Mouse (Mus musculus) layer of hippocampus, adult 9-11 months (tissue): ENCODE measurements around the gene Snx13.

Experiments used
- DNase-seq: peaks from one replicate; pipeline ENCODE4 v3.0.0; 2022

Snx13 gene

GRCm38 (mm10) chr12:35046999-35047319 is at the start of gene Snx13:
Snx13 (plus strand) TSS chr12:35047186.
- DNase-seq = peak; percentile 92

DNA sequence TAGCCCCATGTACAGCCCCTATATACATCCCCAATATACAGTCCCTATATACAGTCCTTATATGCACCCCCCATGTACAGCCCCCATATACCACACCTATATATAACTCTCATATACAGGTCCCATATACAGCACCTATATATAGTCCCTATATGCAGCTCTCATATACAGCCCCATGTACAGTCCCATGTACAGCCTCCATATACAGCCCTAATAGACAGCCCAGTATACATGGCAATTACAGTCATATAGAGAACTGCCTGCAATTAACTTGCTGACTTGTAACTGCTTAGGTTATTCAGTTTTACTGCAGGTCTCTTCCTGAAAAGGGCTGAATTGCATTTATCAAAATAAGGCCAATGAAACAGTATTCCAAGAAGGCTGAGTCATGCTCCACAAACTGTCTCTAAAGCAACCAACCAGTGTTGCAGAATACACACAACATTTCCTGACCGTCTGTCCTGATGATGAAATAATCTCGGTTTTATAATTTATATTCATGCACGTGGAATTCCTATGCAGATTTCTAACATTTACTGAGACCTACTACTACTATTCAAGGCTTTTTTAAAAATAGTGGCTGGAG is 49.3 kb upstream of the Snx13 start:
- DNase-seq = peak; percentile 34

DNA sequence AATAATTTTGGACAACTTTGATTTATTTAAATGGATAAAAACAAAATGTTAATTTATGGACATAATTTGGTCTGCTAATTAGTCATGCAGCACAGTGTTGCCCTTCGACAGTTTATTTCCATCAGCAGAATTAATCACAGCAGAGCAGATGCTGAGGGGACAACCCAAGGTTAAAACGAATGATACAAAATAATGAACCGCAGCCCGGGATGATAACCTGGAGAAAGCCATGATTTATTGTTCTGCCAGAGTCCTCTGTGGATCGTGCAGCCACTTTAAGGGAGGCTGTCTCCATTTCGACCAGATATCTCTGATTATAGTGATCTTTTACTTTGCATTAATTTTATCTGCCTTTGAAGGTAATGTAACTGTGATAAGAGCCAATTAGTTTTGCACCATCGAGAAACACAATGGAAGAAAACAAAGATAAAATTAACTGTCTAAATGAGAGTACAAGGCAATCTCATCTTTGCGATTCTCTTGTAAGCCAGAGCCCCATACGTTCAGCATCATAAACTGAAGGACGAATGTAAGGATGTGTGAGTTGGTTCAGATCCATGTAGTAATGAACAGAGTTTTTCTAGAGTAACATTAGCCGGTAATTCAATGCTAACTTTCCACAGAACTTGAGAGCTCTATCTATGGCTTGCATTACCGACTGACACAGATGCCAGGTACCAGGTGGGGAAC is 48.1 kb upstream of the Snx13 start:
- no peak for DNase-seq

- DNase-seq = no peak
These were observed 46.7 kb upstream of the Snx13 start for GRCm38 (mm10) chr12:35000323-35000722.

DNA sequence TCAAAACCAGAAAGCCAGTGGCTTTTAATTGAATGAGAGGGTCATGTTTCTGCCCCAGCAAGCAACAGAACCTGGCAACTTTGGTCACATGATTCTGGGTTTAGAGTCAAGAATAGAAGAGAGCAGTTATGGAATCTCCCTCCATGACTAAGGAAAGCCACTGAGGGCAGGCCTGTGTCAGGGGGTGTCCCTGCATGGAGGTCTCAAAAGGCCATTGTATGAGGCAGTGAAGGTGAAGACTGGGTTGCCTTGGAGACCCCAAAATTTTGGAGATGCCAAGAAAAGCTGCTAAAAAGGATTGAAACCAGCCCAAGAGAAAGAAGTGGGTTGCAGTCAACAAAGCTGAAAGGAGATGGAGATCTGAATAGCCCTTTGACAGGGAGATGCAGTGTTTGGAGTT is 41.2 kb upstream of the Snx13 start:
- no peak for DNase-seq

GRCm38 (mm10) chr12:35007851-35008250 is 39.1 kb upstream of the Snx13 start:
- DNase-seq = no peak

DNA sequence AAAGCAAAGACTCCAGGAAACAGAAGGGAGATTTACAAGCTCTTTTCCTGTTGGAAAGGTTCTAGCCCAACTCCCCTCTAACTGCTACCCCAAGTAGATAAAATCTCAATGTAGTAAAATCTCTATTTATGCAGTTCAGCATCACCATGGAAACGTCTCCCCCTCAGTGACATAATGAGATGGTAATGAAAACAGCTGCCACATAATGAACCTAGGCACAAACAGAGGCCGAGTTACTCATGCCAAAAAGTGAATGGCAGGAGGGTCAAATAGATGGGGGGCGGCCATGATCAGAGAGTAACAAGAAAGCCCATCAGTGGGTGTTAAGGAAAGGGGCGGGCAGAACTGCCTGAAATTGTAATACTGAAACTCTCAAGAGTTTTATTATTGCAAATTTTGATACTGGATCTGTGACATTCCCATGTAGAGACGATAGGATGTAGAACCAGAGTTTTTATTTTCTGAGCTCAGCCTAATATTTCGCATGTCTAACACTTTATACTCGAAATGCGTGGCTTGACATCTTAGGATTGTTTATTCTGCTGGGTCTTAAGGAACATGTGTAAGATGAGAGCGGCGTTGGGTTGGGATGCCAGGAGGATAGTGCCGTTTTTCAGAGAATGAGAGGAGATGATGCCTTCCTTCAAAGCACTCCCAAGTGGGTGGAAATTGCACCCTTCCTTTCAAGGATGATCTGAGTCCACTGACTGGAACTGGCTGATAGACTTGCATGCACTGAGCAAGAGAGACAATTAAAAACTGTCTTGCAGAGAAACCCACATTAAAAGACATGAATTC is 38.4 kb upstream of the Snx13 start:
- peak; percentile 60 for DNase-seq

- no peak for DNase-seq
These were observed 35.5 kb upstream of the Snx13 start for GRCm38 (mm10) chr12:35011462-35011861.

DNA sequence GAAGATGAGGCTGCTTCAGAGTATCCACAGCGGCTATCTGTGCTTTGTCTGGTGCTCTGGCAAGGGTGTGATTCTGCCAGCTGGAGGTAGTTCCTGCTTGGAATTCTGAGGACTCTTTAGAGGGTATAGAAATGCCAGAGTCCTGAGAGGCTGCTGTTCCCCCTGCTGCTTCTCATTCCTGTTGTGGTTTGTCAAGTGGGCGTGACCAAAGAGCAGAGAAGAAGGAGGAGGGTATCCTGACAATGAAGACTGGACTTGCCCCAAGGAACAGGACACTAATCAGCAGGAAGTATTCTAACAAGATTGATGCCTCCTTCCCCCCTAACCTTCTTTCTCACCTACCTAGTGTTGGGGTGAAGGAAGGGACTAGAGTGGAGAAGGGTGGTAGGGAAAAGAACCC is 33.0 kb upstream of the Snx13 start:
- DNase-seq = no peak

DNA sequence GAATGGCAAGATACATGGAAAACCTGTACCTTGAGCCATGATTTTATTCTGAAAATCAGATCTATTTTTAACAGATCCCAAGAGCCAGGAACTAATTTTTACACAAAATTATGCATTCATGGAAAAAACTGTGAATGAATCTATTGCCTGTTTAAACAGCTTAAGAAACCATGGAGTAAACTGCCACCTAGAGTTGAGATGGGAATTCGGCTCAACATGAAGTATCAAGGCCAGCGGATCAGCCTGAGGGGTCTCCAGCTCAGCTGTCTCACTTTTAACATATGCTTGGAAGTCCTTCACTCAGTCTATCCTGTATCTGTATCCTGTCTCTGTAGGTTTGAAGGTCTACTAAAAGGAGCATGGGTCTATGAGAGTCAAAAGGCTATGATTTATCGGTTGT is 30.9 kb upstream of the Snx13 start:
- no peak for DNase-seq

DNA sequence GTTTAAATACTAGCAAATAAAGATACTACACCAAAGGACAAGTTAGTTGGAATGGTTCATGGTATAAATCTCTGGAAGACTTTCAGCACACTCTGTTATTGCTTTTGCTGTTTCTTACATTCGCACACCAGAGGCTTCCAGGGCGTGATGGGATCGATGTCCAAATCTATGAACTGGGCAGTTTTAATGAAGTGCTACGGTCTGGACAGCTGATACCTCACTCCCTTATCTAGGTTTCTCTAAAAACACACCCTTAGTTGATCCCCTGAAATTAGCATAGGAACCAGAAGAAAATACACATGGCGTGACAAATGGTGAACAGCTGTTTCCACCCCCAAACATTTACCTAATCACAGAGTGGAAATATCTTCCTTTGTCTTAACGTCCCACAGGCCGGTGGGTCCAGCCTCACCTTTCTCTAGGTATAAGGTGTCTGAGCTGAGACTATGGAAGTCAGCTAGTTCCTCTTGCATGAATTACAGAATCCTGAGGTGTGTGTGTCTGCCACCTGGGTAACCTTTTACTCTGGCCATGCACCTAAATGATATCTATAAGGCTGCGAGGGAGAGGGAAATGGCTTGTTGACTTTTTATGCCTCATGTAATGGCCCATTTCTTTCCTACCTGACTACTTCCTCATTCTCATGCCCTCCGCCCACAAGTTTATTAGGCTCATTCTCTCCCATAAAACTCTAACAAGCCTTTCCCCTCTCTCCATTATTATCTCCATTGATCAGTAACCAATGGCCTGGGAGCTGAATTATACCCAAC is 30.3 kb upstream of the Snx13 start:
- no peak for DNase-seq

GRCm38 (mm10) chr12:35018679-35019237 is 28.2 kb upstream of the Snx13 start:
- no peak for DNase-seq

- no peak for DNase-seq
These were observed 25.7 kb upstream of the Snx13 start for GRCm38 (mm10) chr12:35021285-35021684.

DNA sequence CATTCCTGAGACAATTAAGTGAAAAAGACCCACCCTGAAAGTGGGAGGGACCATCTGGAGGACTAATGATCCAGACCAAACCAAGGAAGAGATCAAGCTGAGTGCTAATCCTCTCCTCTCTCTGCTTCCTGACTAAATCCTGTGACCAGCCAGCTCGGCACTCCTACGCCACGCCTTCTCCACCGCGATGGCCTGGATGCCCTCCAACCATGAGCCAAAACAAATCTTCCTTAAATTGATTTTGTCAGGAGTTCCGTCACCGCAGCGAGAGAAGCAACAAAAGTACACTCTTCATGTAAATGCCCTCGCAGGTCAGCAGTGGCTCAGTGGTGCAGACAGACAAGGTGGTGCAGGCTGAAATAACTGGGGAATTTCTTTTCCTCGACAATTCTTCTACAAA is 24.9 kb upstream of the Snx13 start:
- no peak for DNase-seq

DNA sequence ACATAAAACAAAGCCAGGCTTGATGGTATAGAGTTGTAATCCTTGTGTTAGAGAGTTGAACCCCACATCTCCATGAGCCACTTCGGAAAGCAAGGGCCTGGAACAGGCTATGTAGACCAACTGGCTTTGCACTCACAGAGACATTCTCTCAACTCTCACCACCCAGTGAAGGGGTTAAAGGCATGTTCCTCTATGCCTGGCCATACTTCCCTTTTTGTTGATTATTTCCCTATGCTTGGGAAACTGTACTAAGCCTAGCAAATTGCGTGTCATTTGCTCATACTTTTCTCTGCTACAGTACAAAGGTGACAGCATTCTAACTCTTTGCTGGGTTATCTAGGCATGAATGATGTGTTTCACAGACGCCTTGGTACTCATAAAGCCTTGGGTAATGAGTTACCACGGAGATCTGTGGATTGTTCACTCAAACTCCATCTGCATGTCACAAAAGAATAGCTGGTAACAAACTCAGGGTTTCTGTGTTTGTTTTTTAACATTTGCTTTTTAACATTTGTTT is 21.0 kb upstream of the Snx13 start:
- no peak for DNase-seq

- no peak for DNase-seq
These were observed 19.5 kb upstream of the Snx13 start for GRCm38 (mm10) chr12:35027533-35027932.

DNA sequence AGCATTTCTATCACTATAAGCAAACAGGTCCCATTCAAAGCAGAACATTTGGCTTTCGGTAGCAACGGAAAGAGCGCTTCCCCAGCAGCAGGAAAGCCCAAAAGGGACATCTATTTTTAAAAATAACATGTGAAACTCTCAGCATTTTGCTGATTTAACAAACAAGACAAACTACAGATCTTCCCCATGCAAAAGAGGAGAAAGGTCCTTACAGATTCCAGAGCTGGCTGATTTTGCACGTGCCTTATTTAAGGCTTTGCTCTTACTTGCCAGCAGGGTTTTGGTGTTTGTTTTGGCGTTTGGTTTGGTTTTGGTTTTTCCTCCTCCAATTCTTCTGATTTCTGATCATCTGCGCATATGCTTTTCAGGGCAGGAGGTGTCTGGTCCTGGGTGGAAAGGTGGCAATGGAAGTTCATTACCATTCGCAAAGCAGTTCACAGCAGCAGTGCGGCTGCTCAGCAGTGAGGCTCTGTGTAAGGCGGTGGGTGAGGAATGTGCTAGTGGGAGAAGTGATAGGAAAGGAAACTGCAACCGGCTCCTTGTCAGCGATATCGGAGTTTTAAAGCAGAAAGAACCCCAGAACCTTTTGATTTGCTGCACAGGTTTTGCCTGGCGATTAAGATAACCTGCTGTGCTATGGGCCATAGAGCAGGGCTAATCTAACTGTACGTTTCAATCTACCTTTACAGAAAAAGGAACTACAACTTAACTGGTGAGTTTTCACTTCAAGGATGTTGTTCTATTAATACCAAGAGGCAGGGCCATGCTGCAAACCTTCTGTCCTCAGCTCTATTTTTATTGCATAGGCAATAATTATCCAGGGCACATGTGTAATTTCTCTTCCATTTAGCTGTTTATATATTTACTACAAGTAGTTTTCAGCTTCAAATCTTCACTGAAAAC is 8.1 kb upstream of the Snx13 start:
- peak; percentile 53 for DNase-seq

- no peak for DNase-seq
These were observed 7.4 kb upstream of the Snx13 start for GRCm38 (mm10) chr12:35039571-35039936.

DNA sequence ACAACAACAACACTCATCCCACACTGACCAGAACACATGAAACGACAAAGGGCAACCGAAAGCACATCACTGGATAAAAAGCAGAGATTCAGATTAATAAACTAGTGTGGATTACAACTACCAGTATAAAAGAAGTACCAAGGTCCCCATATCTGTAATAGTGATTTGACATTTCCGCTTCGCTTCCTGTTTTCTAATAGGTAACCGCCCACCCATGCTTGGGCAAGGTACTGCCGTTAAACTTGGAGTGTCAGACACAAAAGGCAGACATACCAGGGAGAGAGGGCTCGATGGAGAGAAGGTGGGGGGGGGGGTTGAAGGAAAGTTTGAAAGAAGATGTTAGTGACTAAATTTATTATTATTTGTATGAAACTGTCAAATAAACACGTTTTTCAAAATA is 5.0 kb upstream of the Snx13 start:
- no peak for DNase-seq

DNA sequence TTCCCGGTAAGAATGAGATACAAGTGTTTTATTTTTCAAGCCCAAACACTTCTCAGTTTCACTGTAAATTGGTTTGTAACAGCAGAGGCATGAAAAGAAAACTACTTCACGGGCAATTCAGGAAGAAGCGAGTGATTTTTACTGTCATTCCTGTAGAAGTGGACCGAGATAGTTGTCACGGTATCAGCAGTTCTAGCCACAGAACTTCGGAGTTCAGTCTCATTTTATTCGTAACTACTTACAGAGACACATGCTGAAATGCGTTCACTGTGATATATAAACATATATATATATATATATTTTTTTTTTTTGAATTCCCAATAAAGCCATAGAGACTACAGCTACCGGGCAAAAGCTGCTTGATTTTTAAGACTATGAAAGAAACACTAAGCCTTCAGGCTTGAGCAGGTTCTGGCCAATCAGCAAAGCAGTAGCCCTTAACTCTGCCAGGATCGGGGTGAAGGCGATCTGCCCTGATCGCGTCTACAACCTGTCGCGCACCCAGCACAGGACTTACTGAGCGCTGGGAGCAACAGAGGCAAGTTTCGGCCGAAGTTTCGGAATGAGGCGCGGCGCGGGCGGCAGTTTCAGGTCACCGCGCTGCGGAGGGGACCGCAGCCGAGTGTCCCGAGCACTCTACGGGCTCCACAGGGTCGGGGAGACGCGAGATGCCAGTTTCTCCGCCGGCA is 532 bp upstream of the Snx13 start:
- no peak for DNase-seq
